Mouse (Mus musculus) cerebellum, postnatal 36 days (tissue): ENCODE measurements around the gene Eps8l2.

Experiments used
- DNase-seq, 2 experiments: peaks; one replicate each; pipeline ENCODE4 v3.0.0; 2021 to 2022; ENCODE audit warnings: mixed read lengths in 2 of 2

Gene Eps8l2

DNA sequence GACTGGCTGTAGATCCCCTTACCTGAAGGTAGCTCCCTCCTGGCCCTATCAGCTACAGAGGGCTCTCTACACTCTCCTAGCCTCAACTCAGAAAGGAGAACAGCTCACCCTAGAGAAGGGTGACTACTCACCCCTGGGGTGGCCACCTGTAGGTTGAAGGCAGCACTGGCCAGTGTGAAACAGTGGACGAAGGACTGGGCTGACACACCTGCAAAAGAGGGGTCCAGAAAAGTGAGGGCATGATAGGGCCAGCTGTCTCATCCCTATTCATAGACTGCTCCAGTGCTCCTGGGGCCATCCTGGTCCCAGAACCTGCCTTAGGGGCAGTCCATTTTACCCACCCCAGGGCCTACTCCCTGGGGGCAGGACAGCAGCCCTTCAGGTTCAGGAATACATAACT lies 73.0 kb downstream of the Eps8l2 start:
- DNase-seq: no peak
